Mouse (Mus musculus) CH12.LX (cell line): ENCODE data around the gene Fxr2.

Experiments used
- CHD1 ChIP-seq: IDR thresholded peaks from 2 replicates; pipeline ENCODE4 v1.6.1; 2012; ENCODE audit warnings: low read depth, low read length, improper control_type of control experiment, inconsistent platforms
- CTCF ChIP-seq, 2 experiments: IDR thresholded peaks in 1 of 2; conservative IDR thresholded peaks in 1 of 2; 2 replicates each; pipeline ENCODE4 v1.5.1; 2011 to 2012; ENCODE audit warnings: low read depth in 2 of 2, low read length in 2 of 2, improper control_type of control experiment in 1 of 2, inconsistent platforms in 1 of 2, mild to moderate bottlenecking in 1 of 2, moderate library complexity in 1 of 2
- GABPA ChIP-seq: IDR thresholded peaks from 2 replicates; pipeline ENCODE4 v1.6.1; 2012; ENCODE audit warnings: low read depth, low read length, improper control_type of control experiment, inconsistent platforms; ENCODE audit not compliant: insufficient replicate concordance
- JUND ChIP-seq: conservative IDR thresholded peaks from 2 replicates; pipeline ENCODE4 v1.6.1; 2011; ENCODE audit warnings: low read depth, low read length, improper control_type of control experiment
- MAFK ChIP-seq: IDR thresholded peaks from 2 replicates; pipeline ENCODE4 v1.6.1; 2011; ENCODE audit warnings: low read length, improper control_type of control experiment; ENCODE audit not compliant: insufficient replicate concordance
- NELFE ChIP-seq: IDR thresholded peaks from 2 replicates; pipeline ENCODE4 v1.6.1; 2011; ENCODE audit warnings: low read depth, low read length, improper control_type of control experiment
- POLR2A ChIP-seq: IDR thresholded peaks from 2 replicates; pipeline ENCODE4 v1.6.1; 2011; ENCODE audit warnings: low read depth, mild to moderate bottlenecking, improper control_type of control experiment, low read length
- TBP ChIP-seq: conservative IDR thresholded peaks from 2 replicates; pipeline ENCODE4 v1.6.1; 2011; ENCODE audit warnings: low read depth, low read length, improper control_type of control experiment
- ZC3H11A ChIP-seq: IDR thresholded peaks from 2 replicates; pipeline ENCODE4 v1.6.1; 2012; ENCODE audit warnings: low read depth, mild to moderate bottlenecking, inconsistent platforms, low read length, improper control_type of control experiment

DNA sequence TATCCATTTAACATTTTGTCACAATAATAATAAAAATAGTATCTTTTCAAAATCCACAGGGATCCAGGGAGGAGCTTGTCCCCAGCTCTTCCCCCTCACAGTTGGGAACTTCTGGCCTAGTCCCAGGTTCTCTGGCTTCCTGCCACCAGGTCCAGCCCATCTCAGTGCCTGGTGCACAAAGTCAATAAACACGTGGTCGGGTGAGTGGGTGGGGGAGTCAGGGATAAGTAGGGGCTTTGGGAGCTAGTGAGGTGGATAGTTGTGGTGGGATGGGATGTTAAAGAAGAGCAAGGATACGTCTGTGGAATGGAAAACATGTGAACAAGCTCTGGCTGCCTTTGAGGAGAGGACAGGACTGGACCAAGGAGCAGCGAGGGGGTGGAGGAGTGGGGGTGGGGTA, 53.6 kb downstream of the Fxr2 start:
- TF ChIP-seq CTCF (conservative IDR thresholded peaks at IDR 0.05 in 1 of 2, IDR thresholded peaks at IDR 0.05 in 1 of 2; ENCODE audit: low read depth in 2 of 2, low read length in 2 of 2) (no peak), MAFK (no peak), POLR2A (no peak), TBP (no peak), GABPA (no peak), JUND (no peak), NELFE (no peak), CHD1 (no peak), ZC3H11A (no peak)
